Mouse (Mus musculus): ENCODE data around the gene AF067063. TPM values are rescaled to one million over a fixed set of nuclear protein-coding genes. Genes with fewer than 3 reads are reported as not detected.

AF067063 gene
- polyA plus RNA-seq, 1 experiment from 2014 or later, result not detected

DNA sequence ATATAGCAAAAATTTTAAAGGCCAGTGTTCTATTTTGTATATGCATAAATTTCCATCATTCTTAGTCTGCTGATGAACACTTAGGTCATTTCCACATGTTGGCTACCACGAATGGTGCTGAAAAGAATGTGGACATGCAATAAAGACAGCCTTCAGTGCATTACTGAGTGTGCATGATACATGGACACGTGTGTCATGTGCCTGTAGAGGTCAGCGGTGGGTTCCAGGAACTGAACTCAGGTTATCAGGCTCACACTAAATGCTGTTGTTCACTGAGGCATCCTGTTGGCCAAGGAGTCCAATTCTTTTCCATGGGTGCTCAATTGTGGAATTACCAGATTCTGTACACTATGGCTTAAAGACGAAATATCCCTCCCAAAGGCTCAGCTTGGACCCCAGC is 46.4 kb downstream of the AF067063 start:
- H3K27me3 ChIP-seq (replicated peaks; ENCODE audit: control insufficient read depth, insufficient read depth, low read length), result no peaks in the 10 kb centered on the region
- DNase-seq (ENCODE audit: low spot score) (no peak), ATAC-seq (ENCODE audit: low read depth) (no peak)
- no peak overlapping the region for H3K27ac ChIP-seq (replicated peaks; ENCODE audit: low read depth, low read length)
- no peak overlapping the region for H3K9ac ChIP-seq (ENCODE audit: low read depth, low read length)
- H3K36me3 ChIP-seq (ENCODE audit: control insufficient read depth, insufficient read depth, low read length), result peaks cover 88% of the 10 kb centered on the region
- WGBS, result 87% methylated on average over 4 of the region's 4 CpGs
- no peaks in the 10 kb centered on the region for H3K4me1 ChIP-seq (ENCODE audit: control insufficient read depth, insufficient read depth, low read length)
- H3K4me3 ChIP-seq (ENCODE audit: low read depth, low read length), result no peak overlapping the region
- no peak overlapping the region for H3K4me2 ChIP-seq (ENCODE audit: low read depth, low read length)
- no peaks in the 10 kb centered on the region for H3K9me3 ChIP-seq (ENCODE audit: control insufficient read depth, low read length)

Other genes starting within 250 kb of the AF067063 start
- 0.07 TPM in 1 of 2 replicates, not detected in the other for gene Ccl28, start 206.4 kb downstream of the AF067063 start, polyA plus RNA-seq (2014; fragmentation: Nextera tagmentation; extraction: Ambion mirVana)
- gene Hmgcs1, start 139.8 kb downstream of the AF067063 start, polyA plus RNA-seq (2014; fragmentation: Nextera tagmentation; extraction: Ambion mirVana), result 123 and 141 TPM in 2 replicates
- 1.8 and 2.3 TPM in 2 replicates for gene Nim1k, start 74.3 kb downstream of the AF067063 start, polyA plus RNA-seq (2014; fragmentation: Nextera tagmentation; extraction: Ambion mirVana)
- gene Zfp131, start 39.3 kb downstream of the AF067063 start, polyA plus RNA-seq (2014; fragmentation: Nextera tagmentation; extraction: Ambion mirVana), result 34.9 and 37.4 TPM in 2 replicates
- not detected in 2 replicates for gene D13Ertd608e, start 5.8 kb upstream of the AF067063 start, polyA plus RNA-seq (2014; fragmentation: Nextera tagmentation; extraction: Ambion mirVana)
- gene Tcstv1, start 64.6 kb upstream of the AF067063 start, polyA plus RNA-seq (2014; fragmentation: Nextera tagmentation; extraction: Ambion mirVana), result not detected in 2 replicates
- gene Gm21761, start 99.1 kb upstream of the AF067063 start, polyA plus RNA-seq (2014; fragmentation: Nextera tagmentation; extraction: Ambion mirVana), result not detected in 2 replicates
- gene B020031M17Rik, start 120.6 kb upstream of the AF067063 start, polyA plus RNA-seq (2014; fragmentation: Nextera tagmentation; extraction: Ambion mirVana), result not detected in 2 replicates
- gene Gm36079, start 196.8 kb upstream of the AF067063 start, polyA plus RNA-seq (2014; fragmentation: Nextera tagmentation; extraction: Ambion mirVana), result not detected in 2 replicates
- 0.13 and 0.22 TPM in 2 replicates for gene Gm21188, start 222.0 kb upstream of the AF067063 start, polyA plus RNA-seq (2014; fragmentation: Nextera tagmentation; extraction: Ambion mirVana)

All from embryonic facial prominence, embryonic 14.5 days (tissue).